Mouse (Mus musculus): ENCODE measurements around the gene Elac2. TPM values are rescaled to one million over a fixed set of nuclear protein-coding genes. Genes with fewer than 3 reads are reported as not detected.

Elac2 gene
- total and polyA plus RNA-seq, 3 experiments, result 73.1 to 112 (median 90.4) TPM

DNA sequence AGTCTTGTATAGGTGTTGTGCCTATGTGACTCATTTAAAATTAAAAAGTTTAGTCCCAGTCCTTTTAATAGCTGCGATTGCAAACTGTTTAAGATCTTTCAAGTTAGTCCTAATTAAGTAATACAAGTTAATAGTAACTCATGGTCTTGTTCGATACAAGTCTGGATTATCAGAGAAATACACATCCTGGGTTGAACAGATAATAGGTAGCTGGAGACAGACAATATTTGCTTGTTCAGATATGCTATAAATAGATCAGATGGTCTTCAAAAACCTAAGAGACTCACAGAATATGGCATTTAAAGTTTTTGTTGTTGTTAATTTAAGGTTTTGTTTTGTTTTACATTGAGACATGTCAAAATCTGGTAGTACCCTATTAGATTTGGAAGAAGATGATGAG is 6.4 kb upstream of the Elac2 start:
- H3K27ac ChIP-seq (ENCODE audit: control insufficient read depth, low read depth, low read length), result no peak overlapping the region
- H3K36me3 ChIP-seq (ENCODE audit: control insufficient read depth in 1 of 2, insufficient read depth in 2 of 2, low read length in 2 of 2), result no peaks in the 10 kb centered on the region
- no peaks in the 10 kb centered on the region for H3K9me3 ChIP-seq (replicated peaks; ENCODE audit: insufficient read depth, low read length)
- no peak overlapping the region for H3K9ac ChIP-seq (ENCODE audit: control insufficient read depth, low read depth, low read length, poor library complexity, severe bottlenecking)
- no peak for DNase-seq (ENCODE audit: low read depth, low spot score)
- TF ChIP-seq POLR2AphosphoS5 (IDR thresholded peaks at IDR 0.05; ENCODE audit: borderline replicate concordance, low read depth, low read length), result no peak
- no peak for TF ChIP-seq MAZ (IDR thresholded peaks at IDR 0.05; ENCODE audit: low read depth, low read length)
- no peak for TF ChIP-seq MEF2A (IDR thresholded peaks at IDR 0.05; ENCODE audit: extremely low read depth, insufficient replicate concordance, low read depth, low read length, poor library complexity, severe bottlenecking)
- TF ChIP-seq KAT2A (conservative IDR thresholded peaks at IDR 0.05; ENCODE audit: low read depth, low read length), result no peak
- TF ChIP-seq NELFE (IDR thresholded peaks at IDR 0.05; ENCODE audit: low read depth, low read length), result no peak
- TF ChIP-seq HCFC1 (IDR thresholded peaks at IDR 0.05; ENCODE audit: low read depth, low read length), result no peak
- TF ChIP-seq UBTF (IDR thresholded peaks at IDR 0.05; ENCODE audit: borderline replicate concordance, insufficient read depth, low read depth, low read length), result no peak
- no peaks in the 10 kb centered on the region; a peak in 2 of 4 replicates for H3K27me3 ChIP-seq (ENCODE audit: control insufficient read depth in 1 of 2, insufficient read depth in 2 of 2, low read length in 2 of 2)
- no peaks in the 10 kb centered on the region for H3K79me2 ChIP-seq (ENCODE audit: control insufficient read depth, insufficient read depth, low read length, poor library complexity)
- no peaks in the 10 kb centered on the region for H3K4me1 ChIP-seq (ENCODE audit: control insufficient read depth in 1 of 2, insufficient read depth in 2 of 2, low read length in 2 of 2)
- H3K4me3 ChIP-seq (ENCODE audit: control insufficient read depth in 1 of 2, insufficient read depth in 1 of 2, low read depth in 2 of 2, low read length in 2 of 2), result no peak overlapping the region

GRCm38 (mm10) chr11:64979489-64979845 is 629 bp downstream of the Elac2 start:
- Histone ChIP-seq H3K27ac (ENCODE audit: control insufficient read depth, low read depth, low read length) (0 out of 2 replicates have a peak overlapping the region, but pooled peaks have one; percentile 11), H3K9ac (ENCODE audit: control insufficient read depth, low read depth, low read length, poor library complexity, severe bottlenecking) (peak overlapping the region; percentile 88), H3K4me3 (ENCODE audit: control insufficient read depth in 1 of 2, insufficient read depth in 1 of 2, low read depth in 2 of 2, low read length in 2 of 2) (peak overlapping the region; percentile 90 to 95), H3K9me3 (replicated peaks; ENCODE audit: insufficient read depth, low read length) (no peaks in the 10 kb centered on the region), H3K36me3 (ENCODE audit: control insufficient read depth in 1 of 2, insufficient read depth in 2 of 2, low read length in 2 of 2) (peaks cover 5 to 14% of the 10 kb centered on the region in 2 experiments), H3K27me3 (ENCODE audit: control insufficient read depth in 1 of 2, insufficient read depth in 2 of 2, low read length in 2 of 2) (no peaks in the 10 kb centered on the region), H3K4me1 (ENCODE audit: control insufficient read depth in 1 of 2, insufficient read depth in 2 of 2, low read length in 2 of 2) (peaks cover 0 to 15% of the 10 kb centered on the region in 2 experiments; a peak in 2 of 4 replicates), H3K79me2 (ENCODE audit: control insufficient read depth, insufficient read depth, low read length, poor library complexity) (peaks cover 13% of the 10 kb centered on the region)
- TF ChIP-seq MAZ (IDR thresholded peaks at IDR 0.05; ENCODE audit: low read depth, low read length) (no peak), MEF2A (IDR thresholded peaks at IDR 0.05; ENCODE audit: extremely low read depth, insufficient replicate concordance, low read depth, low read length, poor library complexity, severe bottlenecking) (no peak), SMC3 (IDR thresholded peaks at IDR 0.05; ENCODE audit: low read depth, low read length) (no peak), BHLHE40 (IDR thresholded peaks at IDR 0.05; ENCODE audit: borderline replicate concordance, low read depth, low read length) (no peak), UBTF (IDR thresholded peaks at IDR 0.05; ENCODE audit: borderline replicate concordance, insufficient read depth, low read depth, low read length) (no peak), NELFE (IDR thresholded peaks at IDR 0.05; ENCODE audit: low read depth, low read length) (no peak)
- DNase-seq (ENCODE audit: low read depth, low spot score), result peak; percentile 52

GRCm38 (mm10) chr11:64988556-64988955 is 9.7 kb downstream of the Elac2 start:
- Histone ChIP-seq H3K27me3 (ENCODE audit: control insufficient read depth in 1 of 2, insufficient read depth in 2 of 2, low read length in 2 of 2) (no peaks in the 10 kb centered on the region), H3K36me3 (ENCODE audit: control insufficient read depth in 1 of 2, insufficient read depth in 2 of 2, low read length in 2 of 2) (peaks cover 0 to 32% of the 10 kb centered on the region in 2 experiments; a peak in 2 of 4 replicates), H3K27ac (ENCODE audit: control insufficient read depth, low read depth, low read length) (no peak overlapping the region), H3K9ac (ENCODE audit: control insufficient read depth, low read depth, low read length, poor library complexity, severe bottlenecking) (no peak overlapping the region), H3K4me1 (ENCODE audit: control insufficient read depth in 1 of 2, insufficient read depth in 2 of 2, low read length in 2 of 2) (no peaks in the 10 kb centered on the region), H3K79me2 (ENCODE audit: control insufficient read depth, insufficient read depth, low read length, poor library complexity) (no peaks in the 10 kb centered on the region), H3K4me3 (ENCODE audit: control insufficient read depth in 1 of 2, insufficient read depth in 1 of 2, low read depth in 2 of 2, low read length in 2 of 2) (no peak overlapping the region), H3K9me3 (replicated peaks; ENCODE audit: insufficient read depth, low read length) (no peaks in the 10 kb centered on the region)
- TF ChIP-seq ETS1 (IDR thresholded peaks at IDR 0.05; ENCODE audit: low read depth, low read length), result no peak
- no peak for TF ChIP-seq USF2 (IDR thresholded peaks at IDR 0.05; ENCODE audit: borderline replicate concordance in 1 of 2, insufficient read depth in 1 of 2, low read depth in 1 of 2, low read length in 2 of 2)
- no peak for TF ChIP-seq GABPA (IDR thresholded peaks at IDR 0.05; ENCODE audit: low read depth, low read length)
- TF ChIP-seq GATA1 (IDR thresholded peaks at IDR 0.05; ENCODE audit: low read depth, low read length), result no peak
- TF ChIP-seq CHD1 (IDR thresholded peaks at IDR 0.05; ENCODE audit: low read depth, low read length), result no peak
- DNase-seq (ENCODE audit: low read depth, low spot score), result no peak

Measured in MEL (cell line).